Mouse (Mus musculus): ENCODE data around the gene Vdac1.

GRCm38 (mm10) chr11:52348724-52349123, 11.9 kb upstream of the Vdac1 start:
- no peak for TF ChIP-seq CTCF (IDR thresholded peaks at IDR 0.05; ENCODE audit: borderline replicate concordance, insufficient read depth, low read depth, low read length)
- TF ChIP-seq POLR2A (IDR thresholded peaks at IDR 0.05; ENCODE audit: borderline replicate concordance, insufficient read depth, low read length) = no peak

Measured in cerebellum, adult 2 months (tissue).